Mouse (Mus musculus) layer of hippocampus, adult 8-10 months (tissue): Measurements from ENCODE around the gene Plekhg2. TPM values are rescaled to one million over a fixed set of nuclear protein-coding genes. Genes with fewer than 3 reads are reported as not detected.

Experiments used
- DNase-seq, 2 experiments: peaks; one replicate each; pipeline ENCODE4 v3.0.0; 2022; ENCODE audit warnings: low spot score in 2 of 2
- total RNA-seq, 4 experiments: library from RNA; stranded (reverse); gene quantifications; 2 replicates each; pipeline ENCODE4 v1.2.4; 2022

The Plekhg2 gene
- total RNA-seq, 4 experiments from 2014 or later: 5.8 to 7.8 (median 6.5) TPM

DNA sequence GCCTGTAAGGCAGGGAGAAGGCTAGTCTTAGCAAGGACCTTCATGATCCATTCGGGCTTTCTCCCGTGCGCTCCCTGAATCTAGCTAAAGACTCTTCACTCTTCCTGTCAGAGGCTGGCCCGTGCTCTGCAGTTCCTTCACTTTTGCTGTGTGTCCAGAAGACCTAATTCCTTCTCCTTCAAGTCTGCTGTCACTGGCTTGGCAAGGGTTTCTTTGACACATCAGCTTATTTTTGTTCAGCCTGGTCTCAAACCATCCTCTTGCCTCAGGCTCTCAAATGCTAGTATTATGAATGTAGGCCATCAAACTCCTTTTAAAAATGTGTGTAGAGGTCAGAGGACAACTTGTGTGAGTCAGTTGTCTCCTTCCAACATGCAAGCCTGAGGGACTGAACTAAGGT lies 11.2 kb upstream of the Plekhg2 start:
- no peak for DNase-seq

DNA sequence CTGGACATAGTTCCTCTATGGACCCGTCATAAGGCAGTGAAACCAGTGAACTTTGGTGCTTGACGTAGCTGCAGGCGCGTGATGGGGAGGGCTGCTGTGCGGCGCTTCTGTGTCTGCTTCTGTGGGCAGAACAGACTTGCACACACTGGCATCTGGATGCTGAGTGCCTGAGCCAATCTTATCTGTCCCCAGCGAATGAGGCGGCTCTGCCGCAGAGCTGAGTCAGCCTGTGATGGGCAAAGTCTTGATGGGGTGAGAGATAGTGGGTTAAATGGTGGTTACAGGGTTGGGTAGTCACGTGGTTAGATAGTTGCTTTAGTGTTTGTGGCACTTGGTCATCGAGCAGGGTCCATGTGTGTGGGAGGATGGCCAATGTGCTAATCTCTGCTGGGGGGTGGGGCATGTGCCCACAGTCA lies 10.6 kb upstream of the Plekhg2 start:
- DNase-seq: peak; percentile 65 to 72

GRCm38 (mm10) chr7:28382347-28382951 lies 10.1 kb upstream of the Plekhg2 start:
- DNase-seq: no peak

DNA sequence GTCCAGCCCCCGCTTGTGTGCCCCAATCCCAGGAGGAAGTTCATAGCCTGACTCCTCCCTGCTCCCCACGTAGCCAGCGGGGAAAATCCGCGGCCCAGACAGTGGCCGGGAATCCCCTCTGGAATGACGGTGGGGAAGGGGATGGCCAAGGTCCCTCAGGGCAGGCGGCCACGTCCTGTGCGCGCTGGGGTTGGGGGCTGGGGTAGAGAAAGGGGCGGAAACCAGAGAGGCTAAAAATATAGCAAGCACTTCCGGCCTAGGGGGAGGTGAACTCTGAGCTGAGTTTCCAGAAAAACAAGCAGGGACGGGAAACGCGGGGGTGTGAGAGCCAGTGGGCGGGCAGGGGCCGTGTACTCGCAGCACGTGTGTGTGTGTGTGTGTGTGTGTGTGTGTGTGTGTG lies 9.5 kb upstream of the Plekhg2 start:
- DNase-seq: no peak

GRCm38 (mm10) chr7:28381017-28381790 lies 8.8 kb upstream of the Plekhg2 start:
- no peak for DNase-seq

- no peak for DNase-seq
These were observed 8.0 kb upstream of the Plekhg2 start, which contains the start of gene Zfp36 for GRCm38 (mm10) chr7:28380237-28381016. Zfp36 (minus strand) TSS chr7:28380253.

DNA sequence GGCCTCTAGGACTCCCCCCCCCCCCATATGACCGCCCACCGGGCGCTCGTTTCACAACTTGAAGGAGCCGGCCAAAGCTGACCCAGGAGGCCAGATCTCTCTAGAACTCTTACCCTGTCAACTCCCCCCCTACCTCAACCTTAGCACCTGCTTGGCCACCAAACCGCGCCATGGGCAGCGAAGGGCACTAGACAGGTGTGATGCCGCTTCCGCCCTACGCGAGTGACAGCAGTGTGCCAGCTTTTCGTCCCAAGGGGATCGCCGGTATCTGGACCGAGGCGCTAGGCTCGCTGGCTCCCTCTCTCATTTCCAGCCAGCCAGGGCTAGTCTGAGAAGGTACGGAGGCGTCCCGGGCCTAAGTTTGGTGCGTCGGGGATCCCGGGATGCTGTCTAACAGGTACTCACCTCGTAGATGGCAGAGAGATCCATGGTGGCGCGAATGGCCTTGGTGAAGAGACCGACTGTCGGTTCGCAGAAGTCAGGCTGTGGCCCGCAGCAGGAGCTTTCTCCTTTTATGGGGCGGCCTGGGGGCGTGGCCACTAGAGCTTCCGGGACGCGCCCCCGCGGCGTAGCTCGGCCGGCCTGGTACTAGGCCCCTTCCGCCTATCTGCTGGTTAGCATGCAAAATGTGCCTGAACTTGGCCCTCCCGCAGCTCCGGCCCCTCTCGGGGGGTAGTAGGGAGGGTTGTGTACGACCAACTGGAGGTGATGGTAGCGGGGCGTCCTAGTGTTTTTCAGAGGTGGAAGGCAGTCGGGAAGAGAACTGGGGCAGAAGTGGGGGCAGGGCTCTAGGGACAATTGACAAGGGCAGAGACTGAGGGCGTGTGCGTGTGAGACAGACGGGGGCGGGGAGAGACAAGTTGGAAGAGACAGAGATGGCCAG lies 6.6 kb upstream of the Plekhg2 start:
- DNase-seq: peak; percentile 70 to 80

DNA sequence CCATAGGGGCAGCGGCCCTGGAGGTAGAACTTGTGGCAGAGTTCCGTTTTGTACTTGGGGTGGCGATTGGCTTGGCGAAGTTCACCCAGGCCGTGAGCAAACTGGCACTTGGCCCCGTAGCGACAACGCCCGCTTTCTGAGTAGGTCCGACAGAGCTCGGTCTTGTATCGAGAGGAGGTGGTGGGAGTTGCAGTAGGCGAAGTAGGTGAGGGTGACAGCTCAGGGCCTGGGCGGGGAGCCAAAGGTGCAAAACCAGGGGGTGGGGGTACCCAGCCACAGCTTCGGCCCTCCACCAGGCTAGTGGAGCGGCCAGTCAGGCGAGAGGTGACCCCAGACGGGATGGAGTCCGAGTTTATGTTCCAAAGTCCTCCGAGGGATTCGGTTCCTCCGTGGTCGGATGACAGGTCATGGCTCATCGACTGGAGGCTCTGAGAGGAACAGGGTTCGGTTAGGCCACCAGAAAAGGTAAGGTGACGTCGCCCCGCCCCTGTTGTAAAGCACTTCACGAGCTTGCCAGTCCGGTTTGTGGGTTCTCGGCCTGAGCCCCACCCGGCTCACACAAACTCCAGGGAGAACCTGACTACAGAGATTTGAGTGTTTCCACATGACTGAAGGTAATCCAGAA lies 5.8 kb upstream of the Plekhg2 start:
- DNase-seq: no peak

- no peak for DNase-seq
These were observed 5.0 kb upstream of the Plekhg2 start for GRCm38 (mm10) chr7:28377190-28378065.

GRCm38 (mm10) chr7:28376011-28376771 lies 3.8 kb upstream of the Plekhg2 start:
- DNase-seq: no peak

- peak in 1 of 2 experiments; percentile 58 for DNase-seq
These were observed 3.0 kb upstream of the Plekhg2 start for GRCm38 (mm10) chr7:28375176-28375921.

- no peak for DNase-seq
These were observed 2.2 kb upstream of the Plekhg2 start for GRCm38 (mm10) chr7:28374647-28375046.

DNA sequence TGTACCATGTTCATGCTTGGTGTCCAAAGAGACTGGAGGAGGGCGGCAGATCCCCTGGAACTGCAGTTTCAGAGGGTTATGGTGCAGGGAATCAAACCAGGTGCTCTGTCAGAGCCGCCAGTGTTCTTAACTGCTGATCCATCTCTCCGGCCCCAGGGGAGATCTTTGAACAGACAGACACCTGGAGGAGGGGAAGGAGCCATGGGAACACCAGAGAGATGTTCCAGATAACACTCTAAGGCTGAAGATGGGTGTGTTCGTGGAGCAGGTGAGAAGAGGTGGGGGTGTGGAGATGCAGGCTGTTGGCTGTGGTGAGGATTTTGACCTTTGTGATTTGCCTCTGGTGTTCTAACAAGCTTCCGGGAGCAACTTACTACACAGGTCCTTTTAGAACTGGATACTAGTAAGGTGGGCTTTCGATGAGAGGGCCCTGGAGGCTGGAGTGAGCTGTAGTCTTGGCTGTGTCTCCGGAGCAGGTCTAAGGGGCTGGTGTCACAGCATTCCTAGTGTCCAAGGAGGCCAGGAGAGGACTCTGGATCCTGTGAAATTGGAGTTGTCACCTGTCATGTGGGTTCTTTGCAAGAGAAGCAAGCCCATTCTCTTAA lies 1.6 kb upstream of the Plekhg2 start:
- DNase-seq: no peak

DNA sequence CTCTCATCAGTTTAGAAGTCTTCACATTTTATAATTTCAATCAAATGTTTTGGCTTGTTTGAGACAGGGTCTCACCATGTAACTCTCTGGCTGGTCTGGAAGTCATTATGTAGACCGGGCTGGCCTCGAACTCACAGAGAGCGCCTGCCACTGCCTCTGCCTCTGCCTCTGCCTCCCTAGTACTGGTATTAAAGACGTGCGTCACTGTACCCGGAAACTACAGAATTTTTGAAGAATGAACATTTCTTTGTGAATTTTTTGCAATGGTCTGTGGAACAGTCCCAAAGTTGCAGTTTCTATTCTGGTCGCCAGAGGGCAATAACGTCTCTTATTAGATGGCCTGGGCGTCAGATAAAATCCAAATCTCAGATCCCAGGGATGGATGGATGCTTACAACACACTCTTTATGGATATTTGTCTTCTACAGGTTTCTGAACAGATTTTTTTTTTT lies 757 bp upstream of the Plekhg2 start:
- peak; percentile 68 to 83 for DNase-seq

- no peak for DNase-seq
These were observed 847 bp downstream of the Plekhg2 start for GRCm38 (mm10) chr7:28371514-28371989.

- DNase-seq: no peak
These were observed 1.4 kb downstream of the Plekhg2 start for GRCm38 (mm10) chr7:28370977-28371513.

DNA sequence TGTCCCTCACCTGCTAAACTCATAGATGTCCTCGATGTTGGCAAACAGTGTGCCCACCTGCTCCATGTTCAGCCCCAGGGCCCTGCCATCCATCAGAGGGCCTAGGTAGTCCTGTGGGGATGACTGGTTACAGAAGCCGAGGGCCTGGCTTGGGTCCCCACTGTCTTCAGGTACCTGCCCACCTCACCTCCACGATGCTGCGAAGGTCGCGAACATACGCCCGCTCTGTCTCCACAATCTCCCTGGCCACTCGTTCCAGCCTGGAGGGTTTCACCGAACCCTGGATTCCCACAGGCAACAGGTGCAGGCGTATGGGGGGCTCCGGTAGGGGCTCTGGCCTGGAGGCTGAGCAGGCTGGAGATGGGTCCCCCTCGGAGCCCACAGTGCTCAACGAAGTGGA lies 2.3 kb downstream of the Plekhg2 start:
- no peak for DNase-seq
